Comparison of ENCODE assay signal across 29 mouse cellular contexts in the genomic region with DNA sequence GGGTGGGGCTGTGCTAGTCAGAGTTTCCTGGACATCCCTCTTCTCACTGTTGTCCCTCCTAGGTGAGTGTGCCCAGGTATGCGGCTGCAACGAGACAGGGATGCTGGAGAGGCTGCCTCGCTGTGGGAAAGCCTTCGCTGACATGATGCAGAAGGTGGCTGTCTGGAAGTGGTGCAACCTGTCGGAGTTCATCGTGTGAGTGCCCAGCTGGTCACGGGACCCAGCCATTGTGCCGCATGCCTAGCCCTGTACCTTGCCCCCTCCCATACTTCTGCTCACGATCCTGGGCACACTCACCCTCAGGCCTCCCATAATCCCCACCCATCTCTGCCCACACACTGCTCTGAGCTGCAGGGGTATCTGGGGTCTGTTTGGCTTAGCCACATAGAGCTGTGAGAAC. TPM values are rescaled to one million over a fixed set of nuclear protein-coding genes. Genes with fewer than 3 reads are reported as not detected.
DNase-seq lines count a peak whose midpoint lies in the region; TF ChIP-seq lines count a peak whose summit lies in the region.
"Had no signal": no experiment of that assay in that cellular context is flagged by ENCODE, and none has a peak within 500 bp of the region (broad histone marks: within the 10 kb centered on the region; RNA-seq: fewer than 3 reads in every experiment).

No protein-coding gene starts in this region.

- no peak for TF ChIP-seq CTCF in gastrocnemius, adult 2 months (IDR thresholded peaks at IDR 0.05)
- TF ChIP-seq CTCF in heart, adult 2 months (IDR thresholded peaks at IDR 0.05) = no peak
- TF ChIP-seq CTCF in kidney, adult 2 months (conservative IDR thresholded peaks at IDR 0.05; ENCODE audit: insufficient read depth, insufficient read length, low read depth, low read length) = no peak

- TF ChIP-seq POLR2A in heart, adult 2 months (IDR thresholded peaks at IDR 0.05; ENCODE audit: insufficient read depth, low read depth, low read length) = no peak
- TF ChIP-seq POLR2A in kidney, adult 2 months (IDR thresholded peaks at IDR 0.05; ENCODE audit: low read depth, low read length) = no peak

- intact Hi-C loops in gastrocnemius, adult 2 months (cut with DNase I) = no loop called here
- intact Hi-C loops in heart, adult 2 months (cut with DNase I) = no loop called here
- intact Hi-C loops in heart, postnatal 10 days (cut with DNase I) = loop anchor here (5.0 kb wide), 1 partner anchor 93 kb away; no protein-coding TSS in a partner anchor

- no peak for TF ChIP-seq EP300 in heart, adult 2 months (IDR thresholded peaks at IDR 0.05; ENCODE audit: insufficient read depth, low read depth, low read length)

- no peaks in the 10 kb centered on the region for H3K79me2 ChIP-seq in heart, adult 2 months (replicated peaks; ENCODE audit: control insufficient read depth, insufficient read depth, low read length)

- no peak overlapping the region for H3K4me3 ChIP-seq in gastrocnemius, adult 2 months
- H3K4me3 ChIP-seq in heart, adult 2 months = no peak overlapping the region
- H3K4me3 ChIP-seq in kidney, adult 2 months (ENCODE audit: insufficient read depth, low read depth, low read length) = no peak overlapping the region
- no peak overlapping the region for H3K4me3 ChIP-seq in brown adipose tissue, adult 24 weeks (ENCODE audit: insufficient read depth, low read depth, low read length)

- H3K9ac ChIP-seq in heart, adult 2 months (ENCODE audit: low read depth, low read length) = no peak overlapping the region

- peaks cover 5% of the 10 kb centered on the region for H3K4me1 ChIP-seq in heart, adult 2 months (ENCODE audit: control insufficient read depth, insufficient read depth, low read length)
- H3K4me1 ChIP-seq in kidney, adult 2 months (ENCODE audit: control insufficient read depth, insufficient read depth, low read length) = peaks cover 33% of the 10 kb centered on the region
- H3K4me1 ChIP-seq in brown adipose tissue, adult 24 weeks (ENCODE audit: control insufficient read depth, insufficient read depth, insufficient read length, low read length) = peaks cover 10% of the 10 kb centered on the region; the same call in 1 of the 2 replicates

- DNase-seq in gastrocnemius, adult 2 months = no peak
- no peak for DNase-seq in gastrocnemius, postnatal 10 days
- DNase-seq in heart, adult 2 months = no peak
- DNase-seq in heart, postnatal 10 days = no peak
- DNase-seq in kidney, adult 2 months = peak; percentile 45
- no peak for DNase-seq in kidney, adult 18-20 months
- DNase-seq in embryo, embryonic 10.5 days (ENCODE audit: low spot score) = no peak
- DNase-seq: adrenal gland, adult 8-10 months; adrenal gland, postnatal 10 days; adrenal gland, postnatal 14 days; adrenal gland, postnatal 25 days; B cell, adult 2 months; cerebellum, adult 11 months; cerebellum, adult 11-12 months; cerebellum, adult 18-20 months had no signal

- 92% methylated on average over 9 of the region's 9 CpGs for WGBS in heart, adult 2 months
- 70% methylated on average over 9 of the region's 9 CpGs for WGBS in kidney, adult 2 months

- H3K36me3 ChIP-seq in heart, adult 2 months (ENCODE audit: control insufficient read depth, insufficient read depth, low read length) = no peaks in the 10 kb centered on the region
- H3K36me3 ChIP-seq in kidney, adult 2 months (ENCODE audit: control insufficient read depth, insufficient read depth, low read length) = no peaks in the 10 kb centered on the region
- H3K36me3 ChIP-seq: G1E had no signal

- H3K27ac ChIP-seq in gastrocnemius, adult 2 months = peak overlapping the region; percentile 67
- H3K27ac ChIP-seq in heart, adult 2 months = peak overlapping the region; percentile 81
- peak overlapping the region; percentile 12 for H3K27ac ChIP-seq in kidney, adult 2 months (ENCODE audit: insufficient read depth, low read depth, low read length)
- H3K27ac ChIP-seq in brown adipose tissue, adult 24 weeks (replicated peaks; ENCODE audit: low read depth, low read length) = peak overlapping the region; percentile 58

- no peaks in the 10 kb centered on the region for H3K27me3 ChIP-seq in heart, adult 2 months (ENCODE audit: control insufficient read depth, insufficient read depth, low read length)
- no peaks in the 10 kb centered on the region for H3K27me3 ChIP-seq in kidney, adult 2 months (replicated peaks; ENCODE audit: control insufficient read depth, insufficient read depth, low read length)

RNA-seq across cellular contexts. Expression of a gene that starts 16.4 kb away (rescaled TPM):
- 1 to 10 TPM in 1 of 2 experiments, under 1 TPM in 1; 0.46 to 1.2 TPM for total RNA-seq in gastrocnemius, adult 2 months (2021)
- 1 to 10 TPM; 1.2 to 1.3 TPM for total RNA-seq in gastrocnemius, postnatal 10 days (2021)
- total RNA-seq in heart, adult 2 months (2021) = 1 to 10 TPM; 6.0 to 7.6 TPM
- 7.6 and 9.5 TPM in 2 replicates for polyA plus RNA-seq in heart, adult 2 months (2012; rRNA removed)
- total RNA-seq in heart, postnatal 10 days (2021) = 1 to 10 TPM; 4.7 to 5.4 TPM
- 40.1 and 41.0 TPM in 2 replicates for polyA plus RNA-seq in kidney, adult 2 months (2012; rRNA removed)
- polyA plus RNA-seq in brown adipose tissue, adult 24 weeks (2012; ENCODE audit: insufficient read depth, insufficient read length, missing spikeins) = not detected in 2 replicates
- total RNA-seq: G1E, MEL had no signal
- polyA plus RNA-seq: G1E had no signal

RNA-seq across cellular contexts. Expression of a gene that starts 36.3 kb away (rescaled TPM):
- total RNA-seq in gastrocnemius, adult 2 months (2021) = not detected
- not detected for total RNA-seq in gastrocnemius, postnatal 10 days (2021)
- not detected for total RNA-seq in heart, adult 2 months (2021)
- not detected in 2 replicates for polyA plus RNA-seq in heart, adult 2 months (2012; rRNA removed)
- not detected for total RNA-seq in heart, postnatal 10 days (2021)
- polyA plus RNA-seq in kidney, adult 2 months (2012; rRNA removed) = not detected in 2 replicates
- polyA plus RNA-seq in brown adipose tissue, adult 24 weeks (2012; ENCODE audit: insufficient read depth, insufficient read length, missing spikeins) = not detected in 2 replicates
- total RNA-seq: adrenal gland, adult 18-20 months; adrenal gland, adult 2 months; adrenal gland, adult 8-10 months; adrenal gland, postnatal 10 days; adrenal gland, postnatal 14 days; adrenal gland, postnatal 25 days; adrenal gland, postnatal 36 days; adrenal gland, postnatal 4 days; CH12.LX; ES-E14; G1E; MEL had no signal
- polyA plus RNA-seq: activated CD4-positive, CD25-positive, alpha-beta regulatory T cell, adult 4 months; adrenal gland, adult 2 months; brain, embryonic 14.5 days; C2C12; CD4-positive, CD25-positive, alpha-beta regulatory T cell, adult 4 months; G1E; Patski had no signal

RNA-seq across cellular contexts. Expression of a gene that starts 48.8 kb away (rescaled TPM):
- total RNA-seq in gastrocnemius, adult 2 months (2021) = 10 to 100 TPM; 57.3 to 79.3 TPM
- 10 to 100 TPM; 53.6 to 57.1 TPM for total RNA-seq in gastrocnemius, postnatal 10 days (2021)
- 10 to 100 TPM; 85.1 to 95.8 TPM for total RNA-seq in heart, adult 2 months (2021)
- polyA plus RNA-seq in heart, adult 2 months (2012; rRNA removed) = 110 and 131 TPM in 2 replicates
- total RNA-seq in heart, postnatal 10 days (2021) = 100 to 1,000 TPM; 103 to 106 TPM
- polyA plus RNA-seq in kidney, adult 2 months (2012; rRNA removed) = 73.9 and 85.3 TPM in 2 replicates
- 57.4 and 57.7 TPM in 2 replicates for polyA plus RNA-seq in brown adipose tissue, adult 24 weeks (2012; ENCODE audit: insufficient read depth, insufficient read length, missing spikeins)

Comparison
In these comparisons a context has a peak if more than half of its experiments do, and no peak if none do; other contexts are left out.
1. H3K27ac ChIP-seq: peak in every context shown above with its lines; median percentile 81 in heart, adult 2 months; 67 in gastrocnemius, adult 2 months; 58 in brown adipose tissue, adult 24 weeks; 12 in kidney, adult 2 months.